Mouse (Mus musculus): ENCODE results near the gene Hist1h2br.
A peak's percentile ranks its signal among the peaks of the same experiment; 100 is the strongest.
"Not testable (repeated sequence)": the region's sequence is repeated elsewhere in the genome, so short reads cannot be mapped to it uniquely, and the experiment has no call there.

Gene Hist1h2br

GRCm38 (mm10) chr13:21846356-21846755 is 12.8 kb downstream of the Hist1h2br start:
- not testable (repeated sequence) for DNase-seq (ENCODE audit: low read depth, low spot score)

GRCm38 (mm10) chr13:21847883-21848282 is 14.3 kb downstream of the Hist1h2br start:
- DNase-seq (ENCODE audit: low read depth, low spot score) = no peak

GRCm38 (mm10) chr13:21850696-21851095 is 17.2 kb downstream of the Hist1h2br start:
- DNase-seq (ENCODE audit: low read depth, low spot score) = not testable (repeated sequence)

- peak; percentile 23 for DNase-seq (ENCODE audit: low read depth, low spot score)
Observed at GRCm38 (mm10) chr13:21852215-21852945, 18.8 kb downstream of the Hist1h2br start.

GRCm38 (mm10) chr13:21855146-21855545 is 21.6 kb downstream of the Hist1h2br start:
- peak; percentile 39 for DNase-seq (ENCODE audit: low read depth, low spot score)

- peak; percentile 20 for DNase-seq (ENCODE audit: low read depth, low spot score)
Observed at GRCm38 (mm10) chr13:21855698-21856162, 22.2 kb downstream of the Hist1h2br start.

GRCm38 (mm10) chr13:21861608-21862007 is 28.1 kb downstream of the Hist1h2br start:
- DNase-seq (ENCODE audit: low read depth, low spot score) = no peak

- DNase-seq (ENCODE audit: low read depth, low spot score) = not testable (repeated sequence)
Observed at GRCm38 (mm10) chr13:21865503-21865902, 32.0 kb downstream of the Hist1h2br start.

- DNase-seq (ENCODE audit: low read depth, low spot score) = no peak
Observed at GRCm38 (mm10) chr13:21880735-21881134, 47.2 kb downstream of the Hist1h2br start.

GRCm38 (mm10) chr13:21881878-21882669 is 48.5 kb downstream of the Hist1h2br start:
- no peak for DNase-seq (ENCODE audit: low read depth, low spot score)

GRCm38 (mm10) chr13:21882760-21883405 is 49.3 kb downstream of the Hist1h2br start:
- peak; percentile 10 for DNase-seq (ENCODE audit: low read depth, low spot score)

GRCm38 (mm10) chr13:21883407-21883806 is 49.9 kb downstream of the Hist1h2br start:
- no peak for DNase-seq (ENCODE audit: low read depth, low spot score)

- DNase-seq (ENCODE audit: low read depth, low spot score) = no peak
Observed at GRCm38 (mm10) chr13:21884586-21884985, 51.0 kb downstream of the Hist1h2br start.
